Mouse (Mus musculus) heart, adult 2 months (tissue): Measurements from ENCODE around the gene Fchsd2. TPM values are rescaled to one million over a fixed set of nuclear protein-coding genes. Genes with fewer than 3 reads are reported as not detected.

Experiments
- DNase-seq, 2 experiments: peaks; one replicate each; pipeline ENCODE4 v3.0.0; 2021
- H3K27ac ChIP-seq: fragments of 200-600 bp; 2 replicates; pipeline ENCODE4 v1.8.1; 2022
- H3K27me3 ChIP-seq: fragments of 200-500 bp; 2 replicates; pipeline ENCODE4 v1.6.1; 2012; ENCODE audit warnings: mild to moderate bottlenecking, low read length, inconsistent platforms, mixed read lengths; ENCODE audit not compliant: control insufficient read depth, insufficient read depth
- H3K36me3 ChIP-seq: fragments of 200-500 bp; 2 replicates; pipeline ENCODE4 v1.6.1; 2012; ENCODE audit warnings: low read length, inconsistent platforms; ENCODE audit not compliant: control insufficient read depth, insufficient read depth
- H3K4me1 ChIP-seq: fragments of 200-500 bp; 2 replicates; pipeline ENCODE4 v1.6.1; 2011; ENCODE audit warnings: low read length; ENCODE audit not compliant: control insufficient read depth, insufficient read depth
- H3K4me3 ChIP-seq: fragments of 200-600 bp; 2 replicates; pipeline ENCODE4 v1.8.1; 2022
- H3K79me2 ChIP-seq: fragments of 200-500 bp; replicated peaks from 2 replicates; pipeline ENCODE4 v1.6.1; 2012; ENCODE audit warnings: mild to moderate bottlenecking, inconsistent platforms, low read length, moderate library complexity, mixed read lengths; ENCODE audit not compliant: control insufficient read depth, insufficient read depth
- H3K9ac ChIP-seq: fragments of 200-500 bp; 2 replicates; pipeline ENCODE4 v1.6.1; 2012; ENCODE audit warnings: low read depth, mild to moderate bottlenecking, control low read depth, inconsistent platforms, low read length, mixed read lengths
- CTCF ChIP-seq: fragments of 200-600 bp; IDR thresholded peaks from 2 replicates; pipeline ENCODE4 v1.8.1; 2022; ENCODE audit warnings: antibody characterized with exemption, mild to moderate bottlenecking, moderate library complexity
- EP300 ChIP-seq: fragments of 200-500 bp; IDR thresholded peaks from 2 replicates; pipeline ENCODE4 v1.6.1; 2011; ENCODE audit warnings: low read depth, low read length, control low read depth; ENCODE audit not compliant: insufficient read depth
- POLR2A ChIP-seq: fragments of 200-500 bp; IDR thresholded peaks from 2 replicates; pipeline ENCODE4 v1.6.1; 2011; ENCODE audit warnings: mild to moderate bottlenecking, low read depth, low read length, control low read depth; ENCODE audit not compliant: insufficient read depth
- WGBS: fragments of 180-500 bp; shearing (Covaris S2); methylation state at CpG from one replicate; pipeline ENCODE4 v1.1.7; 2018; 5-methylcytosine and 5-hydroxymethylcytosine counted together
- intact Hi-C: fragments of 180-260 bp; cut with DNase I; formaldehyde crosslinking; loops from one replicate; pipeline ENCODE4 v1.15.1; 2025
- polyA plus RNA-seq: library from polyadenylated mRNA; depleted of rRNA; stranded (reverse); fragments of >200 nt; gene quantifications from 2 replicates; pipeline ENCODE4 v1.2.3, GENCODE M21; 2012
- total RNA-seq, 2 experiments: library from RNA; stranded (reverse); gene quantifications; 2 replicates each; pipeline ENCODE4 v1.2.3; 2021

The Fchsd2 gene
- total and polyA plus RNA-seq, 3 experiments = 5.6 to 22.4 (median 20.9) TPM

- 28% methylated on average over 5 of the region's 5 CpGs for WGBS
- no peak for TF ChIP-seq POLR2A
- no peak for TF ChIP-seq CTCF
- TF ChIP-seq EP300 = no peak
- peaks cover 5% of the 10 kb centered on the region for H3K4me1 ChIP-seq
- H3K9ac ChIP-seq = peak overlapping the region; percentile 70
- no peaks in the 10 kb centered on the region for H3K27me3 ChIP-seq
- intact Hi-C loops = no loop called here
- H3K36me3 ChIP-seq = peaks cover 5% of the 10 kb centered on the region; the same call in 1 of the 2 replicates
- peak overlapping the region; percentile 92 for H3K4me3 ChIP-seq
- DNase-seq = peak in 1 of 2 experiments; percentile 34
- H3K27ac ChIP-seq = peak overlapping the region; percentile 86
- no peaks in the 10 kb centered on the region for H3K79me2 ChIP-seq
Measured at GRCm38 (mm10) chr7:101107073-101107810, 14.6 kb downstream of the Fchsd2 start.

DNA sequence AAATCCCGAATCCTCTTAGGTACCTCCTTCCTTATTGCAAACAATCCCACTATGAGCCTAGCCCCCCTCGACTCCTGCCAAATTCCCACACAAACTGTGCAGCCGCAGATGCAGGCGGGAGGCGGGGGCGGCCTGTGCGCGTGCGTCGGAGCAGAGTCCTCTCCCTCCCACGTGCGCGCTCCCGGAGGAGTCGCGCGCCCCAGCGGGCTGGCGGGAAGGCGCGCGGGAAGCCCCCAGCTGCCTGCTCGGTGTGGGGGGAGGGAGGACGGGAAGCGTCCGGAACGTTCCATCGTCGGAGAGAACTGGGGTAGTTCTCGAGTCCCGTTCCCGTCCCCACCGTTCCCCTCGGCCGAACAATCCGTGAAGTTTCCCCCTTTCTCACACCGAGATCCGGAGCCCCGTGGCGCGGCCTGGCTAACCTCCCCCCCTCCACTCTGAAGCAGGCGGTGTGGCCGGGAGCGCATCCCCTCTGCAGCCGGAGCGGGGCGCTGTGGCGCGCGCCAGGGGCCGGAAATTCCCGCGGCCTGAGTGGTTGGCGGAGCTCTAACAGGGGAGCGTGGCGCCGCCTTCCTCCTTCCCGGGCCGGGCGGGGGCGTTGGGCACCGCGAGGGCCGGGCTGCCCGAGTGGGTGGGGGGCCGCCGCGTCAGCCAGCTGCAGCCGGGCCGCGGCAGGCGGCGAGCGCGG, 15.4 kb downstream of the Fchsd2 start:
- TF ChIP-seq CTCF (peak; percentile 84), POLR2A (peak; percentile 64), EP300 (0 out of 2 replicates have a peak, but pooled peaks have one; percentile 41)
- H3K27me3 ChIP-seq = no peaks in the 10 kb centered on the region
- H3K36me3 ChIP-seq = peaks cover 5% of the 10 kb centered on the region; the same call in 1 of the 2 replicates
- H3K27ac ChIP-seq = peak overlapping the region; percentile 86
- DNase-seq = peak; percentile 99
- H3K9ac ChIP-seq = peak overlapping the region; percentile 70
- H3K4me1 ChIP-seq = peaks cover 5% of the 10 kb centered on the region
- H3K79me2 ChIP-seq = no peaks in the 10 kb centered on the region
- H3K4me3 ChIP-seq = peak overlapping the region; percentile 92
- intact Hi-C loops = loop anchor here (2.0 kb wide), 3 partner anchors 19 to 47 kb away; no protein-coding TSS in a partner anchor
- WGBS = under 1% methylated on average over 60 of the region's 75 CpGs

GRCm38 (mm10) chr7:101108653-101109005, 16.0 kb downstream of the Fchsd2 start:
- TF ChIP-seq POLR2A (peak; percentile 81), EP300 (no peak)
- Histone ChIP-seq H3K79me2 (no peaks in the 10 kb centered on the region), H3K27ac (peak overlapping the region; percentile 86), H3K27me3 (no peaks in the 10 kb centered on the region), H3K4me1 (peaks cover 5% of the 10 kb centered on the region), H3K9ac (peak overlapping the region; percentile 95), H3K36me3 (peaks cover 6% of the 10 kb centered on the region; the same call in 1 of the 2 replicates), H3K4me3 (peak overlapping the region; percentile 92)
- under 1% methylated on average over 17 of the region's 35 CpGs for WGBS
- DNase-seq = no peak
- intact Hi-C loops = loop anchor here (2.0 kb wide), 3 partner anchors 20 to 48 kb away; no protein-coding TSS in a partner anchor

DNA sequence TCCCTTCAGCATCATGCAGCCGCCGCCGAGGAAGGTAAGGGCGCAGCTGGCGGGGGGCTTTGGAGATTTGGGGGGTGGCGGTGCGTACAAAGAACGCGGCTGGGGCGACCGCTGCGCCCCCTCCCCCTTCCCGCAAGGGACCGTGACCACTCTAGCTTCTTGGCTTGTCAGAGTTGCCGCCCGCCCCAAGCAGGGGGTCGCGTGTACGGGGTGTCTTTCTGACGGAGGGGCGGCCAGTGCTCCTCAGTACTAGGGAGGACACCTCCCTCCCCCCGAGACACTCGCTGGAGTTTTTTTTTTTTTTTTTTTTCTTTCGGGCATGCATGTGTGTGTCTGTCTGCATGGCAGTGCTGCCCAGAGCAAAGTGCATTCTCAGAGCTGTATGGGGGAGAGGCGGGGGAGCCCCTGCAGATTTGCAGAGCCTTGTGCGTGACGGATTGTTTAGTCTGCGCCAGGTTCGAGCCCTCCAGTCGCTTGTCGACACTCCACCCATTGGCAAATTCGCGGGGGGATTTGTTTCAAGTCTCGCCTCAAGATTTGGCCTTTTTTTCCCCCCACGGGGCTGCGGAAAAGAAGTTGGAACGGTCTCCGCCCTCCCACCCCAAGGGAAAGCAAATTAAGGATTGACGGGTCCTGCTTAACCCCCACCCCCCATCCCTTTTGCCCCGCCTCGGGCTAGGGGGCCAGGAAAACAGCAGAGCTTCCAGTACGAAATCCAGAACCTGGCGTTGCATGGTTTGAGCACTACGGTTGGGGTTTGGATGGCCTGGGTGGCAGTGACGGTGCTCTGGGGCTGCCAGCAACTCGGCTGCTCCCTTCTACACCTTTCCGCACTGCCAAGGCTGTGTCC, 16.6 kb downstream of the Fchsd2 start:
- TF ChIP-seq POLR2A (no peak; the same call in 1 of the 2 replicates), CTCF (no peak), EP300 (no peak)

DNA sequence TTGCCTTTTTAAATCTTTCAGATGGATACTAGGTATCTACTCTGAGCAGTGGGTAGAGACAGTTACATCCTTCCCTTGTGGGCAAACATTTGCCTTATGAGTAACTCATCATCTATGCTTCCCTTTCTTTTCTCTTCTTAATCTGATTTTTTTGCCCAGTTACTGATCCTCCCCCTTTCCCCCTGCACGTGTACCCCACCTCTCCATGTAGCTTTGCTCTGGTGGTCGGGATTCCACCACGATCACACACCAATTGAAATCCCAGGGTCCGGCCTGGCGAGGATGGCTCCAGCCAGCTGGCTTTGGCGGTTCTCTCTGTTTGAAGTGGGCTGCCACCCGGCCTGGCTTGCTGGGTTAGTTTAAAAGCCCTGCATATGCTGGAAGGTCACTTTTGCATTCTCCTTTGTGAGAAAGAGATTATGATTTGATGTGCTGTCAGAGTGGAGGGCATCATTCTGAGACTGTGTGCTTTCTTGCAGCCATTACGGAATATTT, 17.2 kb downstream of the Fchsd2 start:
- no peak for TF ChIP-seq CTCF
- TF ChIP-seq POLR2A = no peak
- TF ChIP-seq EP300 = no peak
- Histone ChIP-seq H3K79me2 (no peaks in the 10 kb centered on the region), H3K27ac (peak overlapping the region; percentile 86), H3K4me3 (peak overlapping the region; percentile 92), H3K36me3 (peaks cover 11% of the 10 kb centered on the region), H3K9ac (peak overlapping the region; percentile 95), H3K4me1 (peaks cover 5% of the 10 kb centered on the region), H3K27me3 (no peaks in the 10 kb centered on the region)
- peak; percentile 25 to 46 for DNase-seq
- intact Hi-C loops = loop anchor here (1.0 to 5.0 kb wide), 5 partner anchors 21 to 177 kb away; no protein-coding TSS in a partner anchor
- WGBS = 16% methylated on average over 8 of the region's 8 CpGs

More for the DNA sequence above, 16.6 kb downstream of the Fchsd2 start:
- 1% methylated on average over 47 of the region's 47 CpGs for WGBS
- Histone ChIP-seq H3K4me3 (peak overlapping the region; percentile 92), H3K79me2 (no peaks in the 10 kb centered on the region), H3K27me3 (no peaks in the 10 kb centered on the region), H3K27ac (peak overlapping the region; percentile 86), H3K4me1 (peaks cover 5% of the 10 kb centered on the region), H3K9ac (peak overlapping the region; percentile 95), H3K36me3 (peaks cover 7% of the 10 kb centered on the region)
- DNase-seq = peak in 1 of 2 experiments; percentile 48
- intact Hi-C loops = loop anchor here (2.0 kb wide), 3 partner anchors 20 to 48 kb away; no protein-coding TSS in a partner anchor
